Mouse (Mus musculus) cerebellum, adult 2 months (tissue): Measurements from ENCODE around the gene Mospd3.

Experiments used
- CTCF ChIP-seq: fragments of 200-500 bp; IDR thresholded peaks from 2 replicates; pipeline ENCODE4 v1.5.1; 2011; ENCODE audit warnings: low read depth, mild to moderate bottlenecking, control low read depth, low read length, moderate library complexity, borderline replicate concordance; ENCODE audit not compliant: insufficient read depth
- POLR2A ChIP-seq: fragments of 200-500 bp; IDR thresholded peaks from 2 replicates; pipeline ENCODE4 v1.6.1; 2011; ENCODE audit warnings: low read length, control low read depth, borderline replicate concordance; ENCODE audit not compliant: insufficient read depth

- no peak for TF ChIP-seq CTCF
- TF ChIP-seq POLR2A = no peak
Observed at GRCm38 (mm10) chr5:137569665-137570064, 31.2 kb downstream of the Mospd3 start, which contains the start of gene Tfr2.
